Mouse (Mus musculus) hindbrain, embryonic 11.5 days (tissue): Measurements from ENCODE around the gene Rhbdd2. TPM values are rescaled to one million over a fixed set of nuclear protein-coding genes. Genes with fewer than 3 reads are reported as not detected.

Source experiments
- ATAC-seq: fragments of 200-750 bp; cut with Nextera tagmentation; 2 replicates; pipeline ENCODE4 v1.8.0; 2017; ENCODE audit warnings: mild to moderate bottlenecking, moderate TSS enrichment, moderate library complexity; ENCODE audit not compliant: low FRiP score
- DNase-seq: peaks from one replicate; pipeline ENCODE4 v3.0.0-alpha.2; 2015; ENCODE audit warnings: low spot score
- H3K27ac ChIP-seq: fragments of 300-500 bp; sonication (generic); 2 replicates; pipeline ENCODE4 v1.5.1; 2014; ENCODE audit warnings: mild to moderate bottlenecking, low read depth, low read length
- H3K27me3 ChIP-seq: fragments of 300-500 bp; sonication (generic); 2 replicates; pipeline ENCODE4 v1.6.1; 2014; ENCODE audit warnings: mild to moderate bottlenecking, low read length, moderate library complexity, mixed read lengths; ENCODE audit not compliant: control insufficient read depth, insufficient read depth
- H3K36me3 ChIP-seq: fragments of 300-500 bp; sonication (generic); 2 replicates; pipeline ENCODE4 v1.6.1; 2014; ENCODE audit warnings: mild to moderate bottlenecking, low read length, moderate library complexity, mixed read lengths; ENCODE audit not compliant: control insufficient read depth, insufficient read depth
- H3K4me1 ChIP-seq: fragments of 300-500 bp; sonication (generic); replicated peaks from 2 replicates; pipeline ENCODE4 v1.6.1; 2014; ENCODE audit warnings: low read length, mixed read lengths; ENCODE audit not compliant: control insufficient read depth, insufficient read depth
- H3K4me2 ChIP-seq: fragments of 300-500 bp; sonication (generic); replicated peaks from 2 replicates; pipeline ENCODE4 v1.6.1; 2014; ENCODE audit warnings: mild to moderate bottlenecking, low read depth, low read length
- H3K4me3 ChIP-seq: fragments of 300-500 bp; sonication (generic); 2 replicates; pipeline ENCODE4 v1.5.1; 2014; ENCODE audit warnings: low read depth, low read length
- H3K9ac ChIP-seq: fragments of 300-500 bp; sonication (generic); 2 replicates; pipeline ENCODE4 v1.6.1; 2014; ENCODE audit warnings: low read depth, low read length
- H3K9me3 ChIP-seq: fragments of 300-500 bp; sonication (generic); 2 replicates; pipeline ENCODE4 v1.6.1; 2016; ENCODE audit warnings: low read length; ENCODE audit not compliant: control insufficient read depth
- WGBS: fragments of 180-500 bp; shearing (Covaris S2); extraction: QIAGEN DNeasy Blood & Tissue Kit; methylation state at CpG from one replicate; pipeline ENCODE4 v1.1.7; 2014; 5-methylcytosine and 5-hydroxymethylcytosine counted together
- polyA plus RNA-seq: library from polyadenylated mRNA; unstranded; fragments of >200 nt; fragmentation: Nextera tagmentation; extraction: Ambion mirVana; gene quantifications from 2 replicates; pipeline ENCODE4 v1.2.1, GENCODE M21; 2014

Gene Rhbdd2
- polyA plus RNA-seq, 1 experiment from 2014 or later: 64.3 TPM

DNA sequence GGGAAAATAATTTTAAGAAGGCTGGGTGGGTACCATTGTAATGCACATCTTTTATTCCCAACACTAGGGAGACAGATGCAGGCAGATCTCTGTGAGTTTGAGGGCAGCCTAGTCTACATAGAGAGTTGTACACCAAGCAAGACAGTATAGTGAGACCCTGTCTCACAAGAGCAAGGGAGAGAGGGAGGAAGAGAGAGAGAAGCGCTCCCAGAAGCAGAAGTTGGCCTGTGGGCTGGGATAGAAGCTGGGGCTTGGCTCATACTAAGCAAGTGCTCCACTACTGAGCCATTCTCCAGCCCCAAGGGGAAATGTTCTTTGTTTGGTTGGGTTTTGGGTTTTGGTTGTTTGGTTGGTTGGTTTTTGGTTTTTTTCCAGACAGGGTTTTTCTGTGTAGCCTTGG, 8.6 kb downstream of the Rhbdd2 start:
- Histone ChIP-seq H3K9ac (no peak overlapping the region), H3K4me2 (no peak overlapping the region), H3K4me3 (no peak overlapping the region), H3K36me3 (peaks cover 7% of the 10 kb centered on the region; the same call in 1 of the 2 replicates), H3K4me1 (no peaks in the 10 kb centered on the region), H3K27ac (no peak overlapping the region), H3K9me3 (no peaks in the 10 kb centered on the region), H3K27me3 (no peaks in the 10 kb centered on the region)
- 100% methylated on average over 1 of the region's 1 CpGs for WGBS
- DNase-seq: no peak
- ATAC-seq: no peak

DNA sequence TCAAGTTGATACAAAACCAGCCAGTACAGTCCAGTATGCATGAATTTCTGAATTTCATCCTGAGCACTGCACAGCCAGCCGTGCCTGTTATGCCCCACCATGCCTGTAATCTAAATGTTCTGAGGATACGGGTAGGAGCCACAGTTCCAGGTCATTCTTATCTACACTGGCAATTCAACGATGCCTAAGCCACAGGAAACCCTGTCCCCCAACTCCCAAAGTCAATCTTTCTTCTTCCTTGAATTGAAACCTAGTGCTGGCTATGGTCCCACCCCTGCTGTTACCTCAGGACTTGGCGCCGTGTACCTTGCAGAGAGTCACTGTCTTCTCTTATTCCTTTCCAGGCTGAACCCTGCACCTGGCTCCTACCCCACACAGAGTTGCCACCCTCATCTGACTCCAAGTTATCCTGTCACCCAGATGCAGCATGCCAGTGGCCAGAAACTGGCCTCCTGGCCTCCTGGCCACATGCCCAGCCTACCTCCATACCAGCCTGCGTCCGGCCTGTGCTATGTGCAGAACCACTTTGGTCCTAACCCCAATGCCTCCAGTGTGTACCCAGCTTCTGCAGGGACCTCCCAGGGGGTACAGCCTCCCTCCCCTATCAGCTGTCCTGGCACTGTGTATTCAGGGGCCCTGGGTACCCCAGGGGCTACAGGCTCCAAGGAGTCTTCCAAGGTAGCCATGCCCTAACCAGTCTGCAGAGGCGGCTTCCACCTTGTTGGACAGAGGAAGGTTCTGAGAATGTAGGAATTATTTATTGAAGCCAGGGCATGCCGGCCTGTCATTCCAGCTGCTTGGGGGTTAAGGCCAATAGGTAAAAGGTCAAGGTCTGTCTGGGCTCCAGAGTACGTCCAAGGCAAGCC, 10.5 kb downstream of the Rhbdd2 start:
- no peaks in the 10 kb centered on the region for H3K9me3 ChIP-seq
- H3K4me2 ChIP-seq: no peak overlapping the region
- H3K36me3 ChIP-seq: 0 out of 2 replicates have a peak, but pooled peaks cover 4% of the 10 kb centered on the region
- WGBS: 87% methylated on average over 10 of the region's 10 CpGs
- ATAC-seq (no peak), DNase-seq (no peak)
- H3K27ac ChIP-seq: no peak overlapping the region
- no peaks in the 10 kb centered on the region for H3K27me3 ChIP-seq
- no peak overlapping the region for H3K4me3 ChIP-seq
- H3K9ac ChIP-seq: no peak overlapping the region
- no peaks in the 10 kb centered on the region for H3K4me1 ChIP-seq

DNA sequence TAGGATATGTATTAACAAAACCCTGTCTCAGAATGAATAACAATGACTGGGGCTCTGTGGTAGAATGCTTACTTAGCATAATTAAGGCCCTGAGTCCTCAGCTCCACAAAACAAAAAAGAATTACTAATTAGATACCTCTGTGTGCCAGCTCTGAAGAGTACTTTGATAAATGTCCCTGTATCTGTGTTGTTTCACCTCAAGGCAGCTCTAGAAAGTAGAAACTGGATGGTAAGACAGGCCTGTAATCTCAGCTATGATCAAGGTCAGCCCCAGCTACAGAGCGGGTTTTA, 11.1 kb downstream of the Rhbdd2 start:
- Histone ChIP-seq H3K9ac (no peak overlapping the region), H3K36me3 (0 out of 2 replicates have a peak, but pooled peaks cover 4% of the 10 kb centered on the region), H3K4me2 (no peak overlapping the region), H3K4me3 (no peak overlapping the region), H3K4me1 (no peaks in the 10 kb centered on the region), H3K27me3 (no peaks in the 10 kb centered on the region), H3K9me3 (no peaks in the 10 kb centered on the region), H3K27ac (no peak overlapping the region)
- ATAC-seq (no peak), DNase-seq (no peak)
- 91% methylated on average over 1 of the region's 1 CpGs for WGBS

GRCm38 (mm10) chr5:135643869-135644268, 11.5 kb downstream of the Rhbdd2 start:
- no peak for DNase-seq
- Histone ChIP-seq H3K9me3 (no peaks in the 10 kb centered on the region), H3K27me3 (no peaks in the 10 kb centered on the region), H3K36me3 (0 out of 2 replicates have a peak, but pooled peaks cover 4% of the 10 kb centered on the region), H3K9ac (no peak overlapping the region), H3K4me2 (no peak overlapping the region), H3K4me1 (no peaks in the 10 kb centered on the region), H3K27ac (no peak overlapping the region), H3K4me3 (no peak overlapping the region)
- 91% methylated on average over 8 of the region's 8 CpGs for WGBS
- no peak for ATAC-seq

GRCm38 (mm10) chr5:135645330-135645729, 12.9 kb downstream of the Rhbdd2 start:
- DNase-seq (no peak), ATAC-seq (no peak)
- Histone ChIP-seq H3K4me2 (no peak overlapping the region), H3K9me3 (no peaks in the 10 kb centered on the region), H3K4me3 (no peak overlapping the region), H3K9ac (no peak overlapping the region), H3K27me3 (no peaks in the 10 kb centered on the region), H3K27ac (no peak overlapping the region), H3K4me1 (no peaks in the 10 kb centered on the region), H3K36me3 (0 out of 2 replicates have a peak, but pooled peaks cover 4% of the 10 kb centered on the region)
- 86% methylated on average over 5 of the region's 5 CpGs for WGBS

DNA sequence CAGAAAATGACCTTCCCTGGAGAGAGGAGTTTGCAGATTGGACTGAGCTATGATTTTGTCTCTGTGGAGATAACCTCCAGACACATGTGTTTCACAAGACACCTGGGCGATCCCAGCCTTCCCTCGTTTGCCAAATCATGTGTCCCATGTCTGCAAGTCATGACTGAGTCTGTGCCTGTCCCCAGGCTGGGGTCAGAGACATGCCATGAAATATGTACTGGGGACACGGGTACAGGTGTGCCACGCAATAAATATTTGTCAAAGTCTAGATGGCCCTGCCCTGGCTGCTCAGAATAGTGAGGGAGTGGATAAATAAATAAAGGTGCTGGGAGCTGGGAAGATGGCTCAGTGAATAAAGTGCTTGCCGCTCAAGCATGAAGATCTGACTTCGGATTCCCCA, 13.6 kb downstream of the Rhbdd2 start:
- no peak for ATAC-seq
- H3K4me2 ChIP-seq: no peak overlapping the region
- no peak overlapping the region for H3K9ac ChIP-seq
- DNase-seq: no peak
- no peak overlapping the region for H3K4me3 ChIP-seq
- no peaks in the 10 kb centered on the region for H3K9me3 ChIP-seq
- no peak overlapping the region for H3K27ac ChIP-seq
- 0 out of 2 replicates have a peak, but pooled peaks cover 4% of the 10 kb centered on the region for H3K36me3 ChIP-seq
- 89% methylated on average over 6 of the region's 6 CpGs for WGBS
- H3K27me3 ChIP-seq: no peaks in the 10 kb centered on the region
- no peaks in the 10 kb centered on the region for H3K4me1 ChIP-seq

DNA sequence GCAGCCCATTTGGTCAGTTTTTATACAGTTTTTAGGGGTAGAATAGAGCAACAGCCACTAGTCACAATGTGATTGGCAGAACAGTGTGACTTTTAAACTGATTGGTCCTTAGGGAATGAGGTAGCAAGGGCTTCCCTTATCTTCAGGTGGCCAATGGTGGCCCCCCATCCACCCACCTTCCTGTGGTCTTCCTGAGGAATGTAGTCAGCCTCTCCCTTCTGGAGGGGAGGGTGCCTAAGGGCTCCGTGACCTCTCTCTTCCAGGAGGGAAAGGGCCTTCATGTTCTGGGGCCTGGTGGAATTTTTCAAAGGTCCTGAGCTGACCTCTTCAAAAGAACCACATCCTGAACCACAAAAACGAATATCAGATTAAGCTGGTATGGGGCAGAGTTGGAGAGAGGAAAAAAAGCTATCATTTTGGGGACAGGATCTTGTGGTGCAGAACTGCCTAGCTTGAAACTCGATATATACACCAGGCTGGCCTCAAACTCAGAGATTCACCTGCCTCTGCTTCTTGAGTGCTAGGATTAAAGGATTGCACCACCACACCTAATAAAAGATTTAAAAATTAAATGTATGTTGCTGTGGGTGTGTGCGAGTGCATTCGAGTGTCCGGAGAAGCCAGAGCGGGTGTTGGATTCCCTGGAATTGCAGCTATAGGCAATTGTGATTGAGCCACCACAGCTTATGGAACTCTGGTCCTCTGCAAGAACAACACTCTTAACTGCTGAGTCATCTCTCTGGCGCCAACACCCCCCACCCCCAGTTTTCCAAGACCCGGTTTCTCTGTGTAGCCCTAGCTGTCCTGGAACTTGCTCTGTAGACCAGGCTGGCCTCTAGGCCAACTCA, 16.3 kb downstream of the Rhbdd2 start:
- Histone ChIP-seq H3K27me3 (no peaks in the 10 kb centered on the region), H3K4me2 (no peak overlapping the region), H3K4me3 (no peak overlapping the region), H3K9ac (no peak overlapping the region), H3K27ac (no peak overlapping the region), H3K9me3 (no peaks in the 10 kb centered on the region), H3K36me3 (no peaks in the 10 kb centered on the region), H3K4me1 (no peaks in the 10 kb centered on the region)
- DNase-seq (no peak), ATAC-seq (no peak)
- WGBS: 79% methylated on average over 9 of the region's 9 CpGs

GRCm38 (mm10) chr5:135649309-135649633, 16.9 kb downstream of the Rhbdd2 start:
- H3K4me3 ChIP-seq: no peak overlapping the region
- no peaks in the 10 kb centered on the region for H3K36me3 ChIP-seq
- H3K9me3 ChIP-seq: no peaks in the 10 kb centered on the region
- 88% methylated on average over 1 of the region's 1 CpGs for WGBS
- no peaks in the 10 kb centered on the region for H3K27me3 ChIP-seq
- H3K9ac ChIP-seq: no peak overlapping the region
- no peak for ATAC-seq
- no peak for DNase-seq
- H3K27ac ChIP-seq: no peak overlapping the region
- H3K4me1 ChIP-seq: no peaks in the 10 kb centered on the region
- no peak overlapping the region for H3K4me2 ChIP-seq
